Mouse (Mus musculus): ENCODE measurements at regions not wholly inside any gene's neighbourhood (a gene's known extent, or its start where the extent isn't known, plus 50 kb on each side); places are given as distances from the start of the nearest gene placed in this dataset.

- TF ChIP-seq CTCF (IDR thresholded peaks at IDR 0.05) = no peak
- TF ChIP-seq POLR2A (IDR thresholded peaks at IDR 0.05; ENCODE audit: insufficient read depth, low read depth, low read length) = no peak
Observed at GRCm38 (mm10) chr13:99720566-99720965, 180.3 kb downstream of the Cartpt start.
